8 mouse cellular contexts compared by ENCODE assay signal in genomic region chr7:44373889-44374652, GRCm38 (mm10). TPM values are rescaled to one million over a fixed set of nuclear protein-coding genes. Genes with fewer than 3 reads are reported as not detected.
DNase-seq lines count a peak whose midpoint lies in the region; ATAC-seq lines count a peak whose summit lies in the region.

No protein-coding gene starts in this region.

- DNase-seq in T-cell, adult 2 months (ENCODE audit: low spot score) = peak; percentile 83
- peak; percentile 73 to 84 for DNase-seq in cerebellum, postnatal 36 days
- DNase-seq in gastrocnemius, adult 8-10 months (ENCODE audit: low spot score in 2 of 2) = peak; percentile 82 to 83
- peak; percentile 82 for DNase-seq in induced T-regulatory cell, adult 2 months (ENCODE audit: low read depth)
- DNase-seq in left cerebral cortex, adult 8-10 months (ENCODE audit: low spot score in 2 of 2) = peak; percentile 80 to 93
- peak; percentile 94 for DNase-seq in right cerebral cortex, adult 18-20 months
- DNase-seq in urinary bladder, postnatal 36 days (ENCODE audit: low spot score in 2 of 2) = peak; percentile 82 to 85

- ATAC-seq in megakaryocyte, adult 5-6 weeks (ENCODE audit: poor library complexity, severe bottlenecking) = peak; percentile 91

RNA-seq across cellular contexts. Expression of gene Syt3, which starts 9.8 kb away (rescaled TPM):
- 1 to 10 TPM; 3.2 to 7.0 (median 5.2) TPM for total RNA-seq in gastrocnemius, adult 8-10 months (2022)
- 10 to 100 TPM; 64.0 to 74.2 (median 69.8) TPM for total RNA-seq in left cerebral cortex, adult 8-10 months (2022)
- total RNA-seq in megakaryocyte, adult 5-6 weeks (2015) = 0.29 TPM in 1 of 2 replicates, not detected in the other
- 0.22 TPM in 1 of 2 replicates, not detected in the other for total RNA-seq in megakaryocyte, adult 5-6 weeks (2017)

RNA-seq across cellular contexts. Expression of gene 1700008O03Rik, which starts 11.5 kb away (rescaled TPM):
- total RNA-seq in gastrocnemius, adult 8-10 months (2022) = not detected
- total RNA-seq in left cerebral cortex, adult 8-10 months (2022) = 1 to 10 TPM; 1.5 to 2.8 (median 2.2) TPM
- 0.42 TPM in 1 of 2 replicates, not detected in the other for total RNA-seq in megakaryocyte, adult 5-6 weeks (2015)
- total RNA-seq in megakaryocyte, adult 5-6 weeks (2017) = not detected in 2 replicates

RNA-seq across cellular contexts. Expression of gene Lrrc4b, which starts 54.7 kb away (rescaled TPM):
- under 1 TPM; 0.10 to 0.27 (median 0.11) TPM for total RNA-seq in gastrocnemius, adult 8-10 months (2022)
- 100 to 1,000 TPM; 272 to 301 (median 284) TPM for total RNA-seq in left cerebral cortex, adult 8-10 months (2022)
- not detected in 2 replicates for total RNA-seq in megakaryocyte, adult 5-6 weeks (2015)
- not detected in 2 replicates for total RNA-seq in megakaryocyte, adult 5-6 weeks (2017)

Comparison
In these comparisons a context has a peak if more than half of its experiments do, and no peak if none do; other contexts are left out.
1. Peak in every context shown above with its lines: DNase-seq and ATAC-seq.
2. RNA of gene Syt3, which starts 9.8 kb away (total RNA-seq): 64.0 to 74.2 TPM in left cerebral cortex, adult 8-10 months; 3.2 to 7.0 TPM in gastrocnemius, adult 8-10 months and 0.22 to 0.29 TPM in megakaryocyte, adult 5-6 weeks; every median in the first group is over 4 times any median in the second.
3. RNA of gene Lrrc4b, which starts 54.7 kb away (total RNA-seq): 272 to 301 TPM in left cerebral cortex, adult 8-10 months; 0.10 to 0.27 TPM in gastrocnemius, adult 8-10 months and not detected in megakaryocyte, adult 5-6 weeks; every median in the first group is over 100 times any median in the second.